Mouse (Mus musculus) hindbrain, embryonic 10.5 days (tissue): ENCODE data around the gene Sik2. TPM values are rescaled to one million over a fixed set of nuclear protein-coding genes. Genes with fewer than 3 reads are reported as not detected.

Experiments used
- DNase-seq: peaks from one replicate; pipeline ENCODE4 v3.0.0-alpha.2; 2017; ENCODE audit warnings: low spot score
- H3K27ac ChIP-seq: fragments of 300-500 bp; sonication (generic); 2 replicates; pipeline ENCODE4 v1.5.1; 2016; ENCODE audit warnings: mild to moderate bottlenecking, moderate library complexity
- H3K27me3 ChIP-seq: fragments of 300-500 bp; sonication (generic); 2 replicates; pipeline ENCODE4 v1.6.1; 2016; ENCODE audit warnings: mild to moderate bottlenecking; ENCODE audit not compliant: poor library complexity, insufficient read depth, severe bottlenecking
- H3K36me3 ChIP-seq: fragments of 300-500 bp; sonication (generic); 2 replicates; pipeline ENCODE4 v1.6.1; 2016; ENCODE audit warnings: mild to moderate bottlenecking, moderate library complexity
- H3K4me1 ChIP-seq: fragments of 300-500 bp; sonication (generic); replicated peaks from 2 replicates; pipeline ENCODE4 v1.6.1; 2016; ENCODE audit warnings: mild to moderate bottlenecking
- H3K4me3 ChIP-seq: fragments of 300-500 bp; sonication (generic); 2 replicates; pipeline ENCODE4 v1.5.1; 2016; ENCODE audit warnings: mild to moderate bottlenecking, moderate library complexity
- H3K9me3 ChIP-seq: fragments of 300-500 bp; sonication (generic); 2 replicates; pipeline ENCODE4 v1.6.1; 2016; ENCODE audit warnings: mild to moderate bottlenecking, moderate library complexity
- WGBS: fragments of 180-500 bp; shearing (Covaris S2); methylation state at CpG from one replicate; pipeline ENCODE4 v1.1.7; 2016; 5-methylcytosine and 5-hydroxymethylcytosine counted together
- polyA plus RNA-seq: library from polyadenylated mRNA; unstranded; fragments of >200 nt; fragmentation: Nextera tagmentation; extraction: Ambion mirVana; gene quantifications from 2 replicates; pipeline ENCODE4 v1.2.1, GENCODE M21; 2016

Sik2 gene
- polyA plus RNA-seq, 1 experiment from 2014 or later = 14.2 TPM

DNA sequence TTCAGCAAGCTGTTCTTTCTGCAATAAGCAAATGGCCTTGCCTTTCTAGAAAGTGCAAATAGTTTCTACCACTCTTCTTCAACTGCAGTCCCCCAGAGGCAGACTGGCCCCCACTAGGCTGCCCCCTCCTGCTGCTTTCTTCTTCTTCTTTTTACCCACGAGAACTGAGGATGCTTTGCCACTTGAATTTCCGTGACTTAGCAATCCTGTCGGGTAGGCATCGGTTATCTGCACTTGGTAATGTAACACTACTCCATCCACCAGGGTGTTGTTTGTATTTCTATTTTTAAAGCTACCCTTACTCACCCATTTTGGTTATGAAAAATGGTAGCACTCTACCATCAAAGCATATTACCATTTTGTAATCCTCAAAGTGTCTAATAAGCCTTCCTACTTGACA, 118.9 kb downstream of the Sik2 start:
- no peak for DNase-seq
- H3K36me3 ChIP-seq = peaks cover 55% of the 10 kb centered on the region
- no peaks in the 10 kb centered on the region for H3K27me3 ChIP-seq
- H3K4me1 ChIP-seq = peaks cover 12% of the 10 kb centered on the region
- 85% methylated on average over 4 of the region's 4 CpGs for WGBS
- no peak overlapping the region for H3K27ac ChIP-seq
- H3K4me3 ChIP-seq = no peak overlapping the region
- no peaks in the 10 kb centered on the region for H3K9me3 ChIP-seq

- H3K4me3 ChIP-seq = no peak overlapping the region
- peaks cover 12% of the 10 kb centered on the region for H3K4me1 ChIP-seq
- no peaks in the 10 kb centered on the region for H3K27me3 ChIP-seq
- H3K9me3 ChIP-seq = no peaks in the 10 kb centered on the region
- 82% methylated on average over 6 of the region's 6 CpGs for whole genome bisulfite sequencing
- H3K36me3 ChIP-seq = peaks cover 55% of the 10 kb centered on the region
- no peak for DNase-seq
- H3K27ac ChIP-seq = no peak overlapping the region
Observed at GRCm38 (mm10) chr9:50889211-50889610, 119.7 kb downstream of the Sik2 start.

- WGBS = 41% methylated on average over 4 of the region's 4 CpGs
- H3K27me3 ChIP-seq = no peaks in the 10 kb centered on the region
- no peak overlapping the region for H3K4me3 ChIP-seq
- no peak overlapping the region for H3K27ac ChIP-seq
- peaks cover 12% of the 10 kb centered on the region for H3K4me1 ChIP-seq
- DNase-seq = no peak
- H3K9me3 ChIP-seq = no peaks in the 10 kb centered on the region
- H3K36me3 ChIP-seq = peaks cover 61% of the 10 kb centered on the region
Observed at GRCm38 (mm10) chr9:50887351-50887750, 121.5 kb downstream of the Sik2 start.

GRCm38 (mm10) chr9:50886870-50887269, 122.0 kb downstream of the Sik2 start:
- Histone ChIP-seq H3K4me1 (peaks cover 12% of the 10 kb centered on the region), H3K9me3 (no peaks in the 10 kb centered on the region), H3K27me3 (no peaks in the 10 kb centered on the region), H3K27ac (no peak overlapping the region), H3K4me3 (no peak overlapping the region), H3K36me3 (peaks cover 63% of the 10 kb centered on the region)
- no peak for DNase-seq
- WGBS = 100% methylated on average over 1 of the region's 1 CpGs

GRCm38 (mm10) chr9:50885600-50885987, 123.3 kb downstream of the Sik2 start:
- Histone ChIP-seq H3K36me3 (peaks cover 63% of the 10 kb centered on the region), H3K9me3 (no peaks in the 10 kb centered on the region), H3K4me1 (peaks cover 12% of the 10 kb centered on the region), H3K27ac (0 out of 2 replicates have a peak overlapping the region, but pooled peaks have one; percentile 35), H3K27me3 (no peaks in the 10 kb centered on the region), H3K4me3 (no peak overlapping the region)
- 68% methylated on average over 1 of the region's 1 CpGs for WGBS
- DNase-seq = no peak

DNA sequence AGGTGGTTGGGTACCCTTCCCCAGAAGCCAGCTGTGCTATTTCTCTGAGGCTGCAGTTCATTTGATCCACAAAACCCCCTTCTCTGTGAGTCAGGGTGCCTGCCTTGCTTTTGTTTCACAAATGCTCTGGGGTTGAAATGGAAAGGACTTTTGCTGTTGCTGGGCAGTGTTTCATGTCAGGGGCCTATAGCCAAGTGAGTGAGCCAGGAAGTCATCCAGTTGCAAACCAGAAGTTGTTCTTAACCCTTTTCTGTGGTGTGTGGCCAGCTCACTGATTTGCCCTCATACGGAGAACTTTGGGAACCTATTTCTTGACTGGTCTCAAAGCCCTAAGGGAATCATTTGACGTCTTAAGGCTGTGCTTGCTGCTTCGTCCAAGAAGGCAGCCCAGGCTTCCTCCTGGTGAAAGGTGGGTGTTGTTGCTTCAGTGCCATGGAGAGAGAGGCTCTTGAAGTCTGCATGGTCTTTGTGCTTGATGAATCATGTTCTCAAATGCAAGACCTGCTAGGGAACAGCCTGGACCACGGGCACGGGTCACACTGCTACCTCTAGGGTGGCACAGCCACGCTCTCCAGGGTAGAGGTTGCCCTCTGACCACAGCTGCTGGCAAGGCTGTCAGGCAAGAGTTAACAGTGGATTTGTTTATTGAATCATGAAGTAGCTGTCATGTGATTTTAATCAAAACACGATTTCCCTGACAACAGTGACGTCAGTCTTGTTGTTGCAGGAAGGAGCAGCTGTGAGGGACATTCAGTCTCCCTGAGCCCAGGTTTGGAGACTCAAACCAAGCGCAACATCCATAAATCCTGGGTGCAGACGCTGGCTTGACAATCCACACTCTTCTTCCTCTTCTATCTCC, 123.9 kb downstream of the Sik2 start:
- Histone ChIP-seq H3K36me3 (peaks cover 69% of the 10 kb centered on the region), H3K27ac (0 out of 2 replicates have a peak overlapping the region, but pooled peaks have one; percentile 45), H3K4me3 (no peak overlapping the region), H3K4me1 (peaks cover 12% of the 10 kb centered on the region), H3K27me3 (no peaks in the 10 kb centered on the region), H3K9me3 (no peaks in the 10 kb centered on the region)
- 82% methylated on average over 10 of the region's 10 CpGs for WGBS
- DNase-seq = no peak

GRCm38 (mm10) chr9:50884093-50884492, 124.8 kb downstream of the Sik2 start:
- H3K9me3 ChIP-seq = no peaks in the 10 kb centered on the region
- no peak overlapping the region for H3K4me3 ChIP-seq
- no peaks in the 10 kb centered on the region for H3K27me3 ChIP-seq
- DNase-seq = no peak
- H3K36me3 ChIP-seq = peaks cover 76% of the 10 kb centered on the region
- WGBS = 83% methylated on average over 8 of the region's 8 CpGs
- no peak overlapping the region; the same call in 1 of the 2 replicates for H3K27ac ChIP-seq
- peaks cover 12% of the 10 kb centered on the region for H3K4me1 ChIP-seq

GRCm38 (mm10) chr9:50882183-50882582, 126.7 kb downstream of the Sik2 start:
- H3K36me3 ChIP-seq = peaks cover 93% of the 10 kb centered on the region
- DNase-seq = no peak
- WGBS = 93% methylated on average over 2 of the region's 2 CpGs

GRCm38 (mm10) chr9:50877431-50877830, 131.4 kb downstream of the Sik2 start:
- Histone ChIP-seq H3K27me3 (no peaks in the 10 kb centered on the region), H3K4me1 (no peaks in the 10 kb centered on the region), H3K4me3 (no peak overlapping the region), H3K36me3 (peaks cover 100% of the 10 kb centered on the region), H3K9me3 (no peaks in the 10 kb centered on the region), H3K27ac (no peak overlapping the region)
- 88% methylated on average over 3 of the region's 3 CpGs for whole genome bisulfite sequencing
- no peak for DNase-seq

More at GRCm38 (mm10) chr9:50882183-50882582, 126.7 kb downstream of the Sik2 start:
- H3K27me3 ChIP-seq = no peaks in the 10 kb centered on the region
- H3K4me3 ChIP-seq = no peak overlapping the region
- peaks cover under 1% of the 10 kb centered on the region; the same call in 1 of the 2 replicates for H3K4me1 ChIP-seq
- H3K27ac ChIP-seq = no peak overlapping the region
- no peaks in the 10 kb centered on the region for H3K9me3 ChIP-seq

GRCm38 (mm10) chr9:50876287-50876686, 132.6 kb downstream of the Sik2 start:
- Histone ChIP-seq H3K4me3 (no peak overlapping the region), H3K36me3 (peaks cover 94% of the 10 kb centered on the region), H3K9me3 (no peaks in the 10 kb centered on the region), H3K27me3 (no peaks in the 10 kb centered on the region), H3K4me1 (no peaks in the 10 kb centered on the region), H3K27ac (no peak overlapping the region)
- 97% methylated on average over 3 of the region's 3 CpGs for WGBS
- no peak for DNase-seq

DNA sequence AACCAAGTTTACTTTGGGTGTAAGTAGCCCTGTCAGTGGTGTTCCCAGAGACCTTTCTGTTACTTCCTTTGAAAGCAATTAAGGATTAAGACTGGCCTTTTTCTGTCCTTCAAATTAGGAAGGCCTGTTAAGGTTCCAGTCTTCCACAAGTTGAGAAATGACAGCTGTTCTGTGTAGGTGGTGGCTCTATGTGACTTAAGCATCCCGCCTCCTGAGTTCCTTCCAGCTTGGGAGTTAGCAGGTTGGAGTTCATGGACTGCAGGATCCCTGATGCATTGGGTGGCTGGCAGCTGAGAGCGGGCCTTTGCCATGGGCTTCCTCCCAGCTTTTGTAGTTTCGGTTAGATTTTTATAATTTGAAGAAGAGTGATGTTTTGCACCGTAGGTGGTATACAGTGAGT, 133.4 kb downstream of the Sik2 start:
- H3K4me1 ChIP-seq = no peaks in the 10 kb centered on the region
- no peak for DNase-seq
- 96% methylated on average over 4 of the region's 4 CpGs for WGBS
- H3K9me3 ChIP-seq = no peaks in the 10 kb centered on the region
- H3K36me3 ChIP-seq = peaks cover 94% of the 10 kb centered on the region
- H3K4me3 ChIP-seq = no peak overlapping the region
- no peak overlapping the region for H3K27ac ChIP-seq
- H3K27me3 ChIP-seq = no peaks in the 10 kb centered on the region

- H3K36me3 ChIP-seq = peaks cover 93% of the 10 kb centered on the region
- H3K4me3 ChIP-seq = no peak overlapping the region
- no peaks in the 10 kb centered on the region for H3K27me3 ChIP-seq
- no peak overlapping the region for H3K27ac ChIP-seq
- DNase-seq = no peak
- H3K4me1 ChIP-seq = no peaks in the 10 kb centered on the region
- WGBS = 92% methylated on average over 6 of the region's 6 CpGs
- H3K9me3 ChIP-seq = no peaks in the 10 kb centered on the region
Observed at GRCm38 (mm10) chr9:50874031-50874430, 134.8 kb downstream of the Sik2 start.

DNA sequence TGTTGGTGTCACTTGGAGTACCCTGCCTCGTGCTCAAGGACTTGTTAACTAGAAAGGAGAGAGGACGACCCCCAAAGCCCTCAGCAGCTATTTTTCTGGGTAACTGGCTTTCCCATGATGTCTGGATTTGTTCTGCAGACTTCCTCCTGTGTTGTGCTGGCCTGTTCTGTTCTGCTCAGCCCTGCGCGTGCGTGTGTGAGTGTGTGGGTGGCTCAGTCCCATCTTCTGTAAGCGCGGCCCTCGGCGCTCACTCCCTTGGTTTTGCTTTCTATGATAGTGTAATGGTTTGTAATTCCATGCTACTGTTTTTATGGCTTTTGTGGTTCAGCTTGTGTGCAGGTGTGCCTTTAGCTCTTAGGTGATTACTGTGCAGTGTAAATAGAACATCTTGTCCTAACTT, 135.7 kb downstream of the Sik2 start:
- Histone ChIP-seq H3K27me3 (no peaks in the 10 kb centered on the region), H3K36me3 (peaks cover 93% of the 10 kb centered on the region), H3K4me1 (no peaks in the 10 kb centered on the region), H3K9me3 (no peaks in the 10 kb centered on the region), H3K4me3 (no peak overlapping the region), H3K27ac (no peak overlapping the region)
- DNase-seq = no peak
- WGBS = 95% methylated on average over 9 of the region's 9 CpGs
